Mouse (Mus musculus) C2C12 (cell line): Measurements from ENCODE around the gene Tmem206.

Experiments
- CEBPB ChIP-seq: IDR thresholded peaks from one replicate; pipeline ENCODE4 v1.6.1; 2011; ENCODE audit warnings: low read depth, mild to moderate bottlenecking, control low read depth, moderate library complexity
- CTCF ChIP-seq: IDR thresholded peaks from one replicate; pipeline ENCODE4 v1.5.1; 2011; ENCODE audit not compliant: control insufficient read depth, insufficient read depth, insufficient read length
- FOSL1 ChIP-seq: IDR thresholded peaks from one replicate; pipeline ENCODE4 v1.8.0; 2011; ENCODE audit warnings: mild to moderate bottlenecking, low read length; ENCODE audit not compliant: poor library complexity, insufficient read depth, severe bottlenecking
- MAX ChIP-seq: IDR thresholded peaks from one replicate; pipeline ENCODE4 v1.6.1; 2011; ENCODE audit warnings: mild to moderate bottlenecking, control low read depth
- MYOD1 ChIP-seq: IDR thresholded peaks from one replicate; pipeline ENCODE4 v1.6.1; 2011; ENCODE audit warnings: low read depth; ENCODE audit not compliant: control insufficient read depth, insufficient read length
- MYOG ChIP-seq: IDR thresholded peaks from one replicate; pipeline ENCODE4 v1.6.1; 2011; ENCODE audit not compliant: control insufficient read depth, insufficient read length; ENCODE audit errors: extremely low read depth
- USF1 ChIP-seq: IDR thresholded peaks from one replicate; pipeline ENCODE4 v1.6.1; 2011; ENCODE audit warnings: low read depth, mild to moderate bottlenecking, control low read depth, moderate library complexity

- TF ChIP-seq CTCF (no peak), USF1 (no peak), MYOD1 (no peak), MYOG (no peak), MAX (no peak), FOSL1 (no peak), CEBPB (no peak)
These were observed 38.8 kb downstream of the Tmem206 start for GRCm38 (mm10) chr1:191364477-191364876.
